Mouse (Mus musculus) heart, adult 2 months (tissue): ENCODE data around the gene Endod1. TPM values are rescaled to one million over a fixed set of nuclear protein-coding genes. Genes with fewer than 3 reads are reported as not detected.

Experiments
- DNase-seq, 2 experiments: peaks; one replicate each; pipeline ENCODE4 v3.0.0; 2021
- H3K27ac ChIP-seq: fragments of 200-600 bp; 2 replicates; pipeline ENCODE4 v1.8.1; 2022
- H3K27me3 ChIP-seq: fragments of 200-500 bp; 2 replicates; pipeline ENCODE4 v1.6.1; 2012; ENCODE audit warnings: mild to moderate bottlenecking, low read length, inconsistent platforms, mixed read lengths; ENCODE audit not compliant: control insufficient read depth, insufficient read depth
- H3K36me3 ChIP-seq: fragments of 200-500 bp; 2 replicates; pipeline ENCODE4 v1.6.1; 2012; ENCODE audit warnings: low read length, inconsistent platforms; ENCODE audit not compliant: control insufficient read depth, insufficient read depth
- H3K4me1 ChIP-seq: fragments of 200-500 bp; 2 replicates; pipeline ENCODE4 v1.6.1; 2011; ENCODE audit warnings: low read length; ENCODE audit not compliant: control insufficient read depth, insufficient read depth
- H3K4me3 ChIP-seq: fragments of 200-600 bp; 2 replicates; pipeline ENCODE4 v1.8.1; 2022
- H3K79me2 ChIP-seq: fragments of 200-500 bp; replicated peaks from 2 replicates; pipeline ENCODE4 v1.6.1; 2012; ENCODE audit warnings: mild to moderate bottlenecking, inconsistent platforms, low read length, moderate library complexity, mixed read lengths; ENCODE audit not compliant: control insufficient read depth, insufficient read depth
- H3K9ac ChIP-seq: fragments of 200-500 bp; 2 replicates; pipeline ENCODE4 v1.6.1; 2012; ENCODE audit warnings: low read depth, mild to moderate bottlenecking, control low read depth, inconsistent platforms, low read length, mixed read lengths
- CTCF ChIP-seq: fragments of 200-600 bp; IDR thresholded peaks from 2 replicates; pipeline ENCODE4 v1.8.1; 2022; ENCODE audit warnings: antibody characterized with exemption, mild to moderate bottlenecking, moderate library complexity
- EP300 ChIP-seq: fragments of 200-500 bp; IDR thresholded peaks from 2 replicates; pipeline ENCODE4 v1.6.1; 2011; ENCODE audit warnings: low read depth, low read length, control low read depth; ENCODE audit not compliant: insufficient read depth
- POLR2A ChIP-seq: fragments of 200-500 bp; IDR thresholded peaks from 2 replicates; pipeline ENCODE4 v1.6.1; 2011; ENCODE audit warnings: mild to moderate bottlenecking, low read depth, low read length, control low read depth; ENCODE audit not compliant: insufficient read depth
- WGBS: fragments of 180-500 bp; shearing (Covaris S2); methylation state at CpG from one replicate; pipeline ENCODE4 v1.1.7; 2018; 5-methylcytosine and 5-hydroxymethylcytosine counted together
- intact Hi-C: fragments of 180-260 bp; cut with DNase I; formaldehyde crosslinking; loops from one replicate; pipeline ENCODE4 v1.15.1; 2025
- polyA plus RNA-seq: library from polyadenylated mRNA; depleted of rRNA; stranded (reverse); fragments of >200 nt; gene quantifications from 2 replicates; pipeline ENCODE4 v1.2.3, GENCODE M21; 2012
- total RNA-seq, 2 experiments: library from RNA; stranded (reverse); gene quantifications; 2 replicates each; pipeline ENCODE4 v1.2.3; 2021

The Endod1 gene
- total and polyA plus RNA-seq, 3 experiments = 7.9 to 9.3 (median 8.0) TPM

GRCm38 (mm10) chr9:14378151-14378550 lies 3.2 kb downstream of the Endod1 start:
- whole genome bisulfite sequencing = 77% methylated on average over 2 of the region's 2 CpGs
- Histone ChIP-seq H3K4me3 (no peak overlapping the region), H3K36me3 (no peaks in the 10 kb centered on the region), H3K79me2 (no peaks in the 10 kb centered on the region), H3K9ac (no peak overlapping the region), H3K27me3 (no peaks in the 10 kb centered on the region), H3K27ac (no peak overlapping the region), H3K4me1 (no peaks in the 10 kb centered on the region)
- intact Hi-C loops = no loop called here
- TF ChIP-seq CTCF (no peak), POLR2A (no peak), EP300 (no peak)
- no peak for DNase-seq

GRCm38 (mm10) chr9:14376149-14376548 lies 5.2 kb downstream of the Endod1 start:
- intact Hi-C loops = no loop called here
- TF ChIP-seq POLR2A = no peak
- TF ChIP-seq EP300 = no peak
- no peak for TF ChIP-seq CTCF
- DNase-seq = no peak
- no peaks in the 10 kb centered on the region for H3K27me3 ChIP-seq
- no peaks in the 10 kb centered on the region for H3K79me2 ChIP-seq
- no peaks in the 10 kb centered on the region for H3K36me3 ChIP-seq
- H3K27ac ChIP-seq = no peak overlapping the region
- 92% methylated on average over 4 of the region's 4 CpGs for whole genome bisulfite sequencing
- H3K9ac ChIP-seq = no peak overlapping the region
- no peaks in the 10 kb centered on the region for H3K4me1 ChIP-seq
- no peak overlapping the region for H3K4me3 ChIP-seq

- Histone ChIP-seq H3K79me2 (no peaks in the 10 kb centered on the region), H3K4me3 (no peak overlapping the region), H3K36me3 (no peaks in the 10 kb centered on the region), H3K27ac (no peak overlapping the region), H3K4me1 (no peaks in the 10 kb centered on the region), H3K27me3 (no peaks in the 10 kb centered on the region), H3K9ac (no peak overlapping the region)
- intact Hi-C loops = no loop called here
- DNase-seq = no peak
- TF ChIP-seq CTCF (no peak), POLR2A (no peak), EP300 (no peak)
Measured at GRCm38 (mm10) chr9:14372440-14372839, 8.9 kb downstream of the Endod1 start.

- Histone ChIP-seq H3K4me1 (peaks cover 8% of the 10 kb centered on the region), H3K4me3 (no peak overlapping the region), H3K27me3 (no peaks in the 10 kb centered on the region), H3K27ac (no peak overlapping the region), H3K36me3 (peaks cover 4% of the 10 kb centered on the region; the same call in 1 of the 2 replicates), H3K9ac (no peak overlapping the region), H3K79me2 (no peaks in the 10 kb centered on the region)
- no peak for DNase-seq
- TF ChIP-seq CTCF (no peak), POLR2A (no peak), EP300 (no peak)
- intact Hi-C loops = no loop called here
Measured at GRCm38 (mm10) chr9:14369271-14369670, 12.0 kb downstream of the Endod1 start.

- WGBS = 94% methylated on average over 4 of the region's 4 CpGs
- Histone ChIP-seq H3K4me3 (no peak overlapping the region), H3K9ac (no peak overlapping the region), H3K27ac (no peak overlapping the region), H3K4me1 (peaks cover 8% of the 10 kb centered on the region), H3K27me3 (no peaks in the 10 kb centered on the region), H3K36me3 (peaks cover 4% of the 10 kb centered on the region; the same call in 1 of the 2 replicates), H3K79me2 (no peaks in the 10 kb centered on the region)
- intact Hi-C loops = no loop called here
- no peak for TF ChIP-seq POLR2A
- TF ChIP-seq CTCF = no peak
- DNase-seq = no peak
Measured at GRCm38 (mm10) chr9:14367850-14368249, 13.5 kb downstream of the Endod1 start.

- intact Hi-C loops = no loop called here
- H3K27me3 ChIP-seq = no peaks in the 10 kb centered on the region
- WGBS = 35% methylated on average over 4 of the region's 4 CpGs
- H3K9ac ChIP-seq = no peak overlapping the region
- H3K36me3 ChIP-seq = peaks cover 4% of the 10 kb centered on the region; the same call in 1 of the 2 replicates
- peak; percentile 29 to 41 for DNase-seq
- H3K79me2 ChIP-seq = no peaks in the 10 kb centered on the region
- peaks cover 8% of the 10 kb centered on the region for H3K4me1 ChIP-seq
- peak overlapping the region; percentile 64 for H3K27ac ChIP-seq
- TF ChIP-seq EP300 (no peak), CTCF (no peak), POLR2A (no peak)
- H3K4me3 ChIP-seq = no peak overlapping the region
Measured at GRCm38 (mm10) chr9:14365481-14366125, 15.7 kb downstream of the Endod1 start.
